ENCODE assay signal across 8 mouse cellular contexts in genomic region chr11:58322824-58323569, GRCm38 (mm10). TPM values are rescaled to one million over a fixed set of nuclear protein-coding genes. Genes with fewer than 3 reads are reported as not detected.
DNase-seq lines count a peak whose midpoint lies in the region; ATAC-seq lines count a peak whose summit lies in the region.

No protein-coding gene starts in this region.

- intact Hi-C loops in left cerebral cortex, postnatal 4 days (cut with DNase I): no loop called here

- peaks cover 20% of the 10 kb centered on the region for H3K4me1 ChIP-seq in embryonic facial prominence, embryonic 10.5 days
- H3K4me1 ChIP-seq in midbrain, embryonic 11.5 days (ENCODE audit: control insufficient read depth, insufficient read depth, low read length): peaks cover 13% of the 10 kb centered on the region

- H3K27me3 ChIP-seq in embryonic facial prominence, embryonic 10.5 days (replicated peaks; ENCODE audit: low read depth, poor library complexity, severe bottlenecking): no peaks in the 10 kb centered on the region
- H3K27me3 ChIP-seq in midbrain, embryonic 11.5 days (ENCODE audit: control insufficient read depth, insufficient read depth, low read length): no peaks in the 10 kb centered on the region

- H3K9ac ChIP-seq in midbrain, embryonic 11.5 days (ENCODE audit: low read length): peak overlapping the region; percentile 84

- WGBS in embryonic facial prominence, embryonic 10.5 days: under 1% methylated on average over 63 of the region's 63 CpGs
- WGBS in midbrain, embryonic 11.5 days: under 1% methylated on average over 57 of the region's 63 CpGs

- ATAC-seq in granulocyte monocyte progenitor cell, adult 5-6 weeks (replicated peaks; ENCODE audit: poor library complexity, severe bottlenecking): peak; percentile 88
- ATAC-seq in midbrain, embryonic 11.5 days (ENCODE audit: low FRiP score): peak; percentile 100

- H3K4me2 ChIP-seq in midbrain, embryonic 11.5 days: peak overlapping the region; percentile 89

- peaks cover 26% of the 10 kb centered on the region for H3K36me3 ChIP-seq in embryonic facial prominence, embryonic 10.5 days (replicated peaks)
- H3K36me3 ChIP-seq in midbrain, embryonic 11.5 days (ENCODE audit: control insufficient read depth, insufficient read depth, low read length): peaks cover 7% of the 10 kb centered on the region; the same call in 1 of the 2 replicates

- peak; percentile 99 for DNase-seq in adrenal gland, postnatal 14 days
- peak; percentile 97 for DNase-seq in embryonic facial prominence, embryonic 10.5 days (ENCODE audit: low spot score)
- DNase-seq in kidney, adult 11 months: peak; percentile 98
- peak; percentile 98 for DNase-seq in left cerebral cortex, postnatal 4 days
- DNase-seq in midbrain, embryonic 11.5 days (ENCODE audit: low spot score, missing footprints): peak; percentile 99
- peak; percentile 94 for DNase-seq in right cerebral cortex, postnatal 4 days
- DNase-seq in yolk sac, embryonic 10.5 days (ENCODE audit: low spot score): peak; percentile 98

- H3K9me3 ChIP-seq in embryonic facial prominence, embryonic 10.5 days: 0 out of 2 replicates have a peak, but pooled peaks cover 4% of the 10 kb centered on the region
- H3K9me3 ChIP-seq in midbrain, embryonic 11.5 days (ENCODE audit: control insufficient read depth, low read length): no peaks in the 10 kb centered on the region; the same call in 1 of the 2 replicates

- peak overlapping the region; percentile 88 for H3K27ac ChIP-seq in embryonic facial prominence, embryonic 10.5 days (replicated peaks)
- peak overlapping the region; percentile 86 for H3K27ac ChIP-seq in midbrain, embryonic 11.5 days (ENCODE audit: low read depth, low read length)

- peak overlapping the region; percentile 81 for H3K4me3 ChIP-seq in embryonic facial prominence, embryonic 10.5 days
- H3K4me3 ChIP-seq in midbrain, embryonic 11.5 days (ENCODE audit: low read depth, low read length): peak overlapping the region; percentile 71

RNA-seq across cellular contexts. Expression of gene Zfp672, which starts 7.1 kb away (rescaled TPM):
- 56.7 and 59.3 TPM in 2 replicates for total RNA-seq in adrenal gland, postnatal 14 days (2021)
- polyA plus RNA-seq in embryonic facial prominence, embryonic 10.5 days (2016; fragmentation: Nextera tagmentation; extraction: Ambion mirVana): 24.7 and 27.1 TPM in 2 replicates
- total RNA-seq in granulocyte monocyte progenitor cell, adult 5-6 weeks (2014; fragmentation: Nextera tagmentation): 10.9 and 19.5 TPM in 2 replicates
- total RNA-seq in granulocyte monocyte progenitor cell, adult 5-6 weeks (2017): 22.6 and 26.4 TPM in 2 replicates
- total RNA-seq in left cerebral cortex, postnatal 4 days (2021): 10 to 100 TPM; 43.5 TPM
- 22.8 and 22.9 TPM in 2 replicates for polyA plus RNA-seq in midbrain, embryonic 11.5 days (2014; fragmentation: Nextera tagmentation; extraction: Ambion mirVana)

RNA-seq across cellular contexts. Expression of gene Sh3bp5l, which starts 7.5 kb away (rescaled TPM):
- total RNA-seq in adrenal gland, postnatal 14 days (2021): 38.5 and 47.5 TPM in 2 replicates
- polyA plus RNA-seq in embryonic facial prominence, embryonic 10.5 days (2016; fragmentation: Nextera tagmentation; extraction: Ambion mirVana): 40.7 and 44.3 TPM in 2 replicates
- total RNA-seq in granulocyte monocyte progenitor cell, adult 5-6 weeks (2014; fragmentation: Nextera tagmentation): 4.5 and 10.7 TPM in 2 replicates
- 10.3 and 17.8 TPM in 2 replicates for total RNA-seq in granulocyte monocyte progenitor cell, adult 5-6 weeks (2017)
- total RNA-seq in left cerebral cortex, postnatal 4 days (2021): 10 to 100 TPM; 44.2 to 48.8 TPM
- polyA plus RNA-seq in midbrain, embryonic 11.5 days (2014; fragmentation: Nextera tagmentation; extraction: Ambion mirVana): 26.8 and 34.2 TPM in 2 replicates

RNA-seq across cellular contexts. Expression of gene Zfp692, which starts 16.1 kb away (rescaled TPM):
- total RNA-seq in adrenal gland, postnatal 14 days (2021): 9.1 and 9.3 TPM in 2 replicates
- 27.7 and 29.7 TPM in 2 replicates for polyA plus RNA-seq in embryonic facial prominence, embryonic 10.5 days (2016; fragmentation: Nextera tagmentation; extraction: Ambion mirVana)
- total RNA-seq in granulocyte monocyte progenitor cell, adult 5-6 weeks (2014; fragmentation: Nextera tagmentation): 35.3 and 35.8 TPM in 2 replicates
- 22.7 and 27.7 TPM in 2 replicates for total RNA-seq in granulocyte monocyte progenitor cell, adult 5-6 weeks (2017)
- 10 to 100 TPM; 30.4 to 32.2 TPM for total RNA-seq in left cerebral cortex, postnatal 4 days (2021)
- polyA plus RNA-seq in midbrain, embryonic 11.5 days (2014; fragmentation: Nextera tagmentation; extraction: Ambion mirVana): 13.2 and 13.4 TPM in 2 replicates

RNA-seq across cellular contexts. Expression of gene 4930438A08Rik, which starts 48.4 kb away (rescaled TPM):
- not detected in 2 replicates for total RNA-seq in adrenal gland, postnatal 14 days (2021)
- 0.06 TPM in 1 of 2 replicates, not detected in the other for polyA plus RNA-seq in embryonic facial prominence, embryonic 10.5 days (2016; fragmentation: Nextera tagmentation; extraction: Ambion mirVana)
- total RNA-seq in granulocyte monocyte progenitor cell, adult 5-6 weeks (2014; fragmentation: Nextera tagmentation): 2.2 TPM in 1 of 2 replicates, not detected in the other
- total RNA-seq in granulocyte monocyte progenitor cell, adult 5-6 weeks (2017): 2.8 and 4.7 TPM in 2 replicates
- total RNA-seq in left cerebral cortex, postnatal 4 days (2021): not detected
- polyA plus RNA-seq in midbrain, embryonic 11.5 days (2014; fragmentation: Nextera tagmentation; extraction: Ambion mirVana): not detected in 2 replicates

RNA-seq across cellular contexts. Expression of gene Lypd8, which starts 55.8 kb away (rescaled TPM):
- total RNA-seq in adrenal gland, postnatal 14 days (2021): not detected in 2 replicates
- polyA plus RNA-seq in embryonic facial prominence, embryonic 10.5 days (2016; fragmentation: Nextera tagmentation; extraction: Ambion mirVana): not detected in 2 replicates
- total RNA-seq in granulocyte monocyte progenitor cell, adult 5-6 weeks (2014; fragmentation: Nextera tagmentation): not detected in 2 replicates
- not detected in 2 replicates for total RNA-seq in granulocyte monocyte progenitor cell, adult 5-6 weeks (2017)
- total RNA-seq in left cerebral cortex, postnatal 4 days (2021): not detected
- not detected in 2 replicates for polyA plus RNA-seq in midbrain, embryonic 11.5 days (2014; fragmentation: Nextera tagmentation; extraction: Ambion mirVana)

Comparison
In these comparisons a context has a peak if more than half of its experiments do, and no peak if none do; other contexts are left out.
1. Peak in every context shown above with its lines: DNase-seq, ATAC-seq, H3K4me3 ChIP-seq and H3K27ac ChIP-seq.